Mouse (Mus musculus): ENCODE data around the gene Fbxo33.

- TF ChIP-seq GATA1 (IDR thresholded peaks at IDR 0.05; ENCODE audit: borderline replicate concordance, low read length) = no peak
- no peak for TF ChIP-seq FLI1 (IDR thresholded peaks at IDR 0.05; ENCODE audit: low read length)
Measured at GRCm38 (mm10) chr12:59206208-59206999, 13.1 kb downstream of the Fbxo33 start.
